Mouse (Mus musculus): ENCODE data around the gene Edf1.

- TF ChIP-seq POLR2A (IDR thresholded peaks at IDR 0.05; ENCODE audit: low read depth, low read length) = no peak
- TF ChIP-seq CTCF (IDR thresholded peaks at IDR 0.05; ENCODE audit: extremely low read depth, insufficient read length, insufficient replicate concordance, low read depth, low read length) = no peak
Observed at GRCm38 (mm10) chr2:25536531-25536930, 21.1 kb upstream of the Edf1 start.

Data from small intestine, adult 2 months (tissue).